Mouse (Mus musculus) E14TG2a.4 (cell line): Measurements from ENCODE around the gene Sec14l2.

Experiments used
- H3K27me3 ChIP-seq: 2 replicates; pipeline ENCODE4 v1.6.1; 2014; ENCODE audit warnings: low read length, control low read depth; ENCODE audit not compliant: insufficient read depth
- H3K36me3 ChIP-seq: 2 replicates; pipeline ENCODE4 v1.6.1; 2014; ENCODE audit warnings: low read length, control low read depth; ENCODE audit not compliant: insufficient read depth
- H3K4me1 ChIP-seq: replicated peaks from 2 replicates; pipeline ENCODE4 v1.6.1; 2014; ENCODE audit warnings: low read depth, low read length, control low read depth
- H3K4me3 ChIP-seq: replicated peaks from 2 replicates; pipeline ENCODE4 v1.5.1; 2014; ENCODE audit warnings: mild to moderate bottlenecking, low read length
- H3K9me3 ChIP-seq: 2 replicates; pipeline ENCODE4 v1.6.1; 2014; ENCODE audit warnings: low read length, control low read depth
- CTCF ChIP-seq: conservative IDR thresholded peaks from 2 replicates; pipeline ENCODE4 v1.5.1; 2014; ENCODE audit warnings: low read length
- NANOG ChIP-seq: IDR thresholded peaks from 2 replicates; pipeline ENCODE4 v1.6.1; 2014; ENCODE audit warnings: borderline replicate concordance, low read length, mixed read lengths
- POU5F1 ChIP-seq: IDR thresholded peaks from 2 replicates; pipeline ENCODE4 v1.6.1; 2014; ENCODE audit warnings: low read length, borderline replicate concordance

The Sec14l2 gene

DNA sequence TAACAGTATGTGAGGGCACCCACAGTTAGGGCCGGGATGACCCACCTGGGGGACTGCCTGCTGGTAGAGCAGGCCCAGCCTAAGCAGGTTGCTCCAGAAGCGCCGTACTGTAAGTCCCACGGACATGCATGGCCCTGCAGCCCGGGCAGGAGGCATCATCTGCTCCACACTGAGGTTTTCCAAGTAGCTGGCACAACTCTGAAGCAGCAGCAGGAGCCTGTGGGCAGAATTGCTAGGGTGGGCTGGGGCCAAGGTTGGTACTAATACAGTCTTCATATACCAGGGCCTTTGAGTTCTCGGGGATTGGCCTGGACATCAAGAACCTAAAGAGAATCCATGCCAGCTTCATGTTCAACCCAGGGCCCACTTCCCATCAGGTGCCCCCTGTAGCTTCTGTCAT, 26.7 kb upstream of the Sec14l2 start:
- 0 out of 2 replicates have a peak, but pooled peaks cover 3% of the 10 kb centered on the region for H3K9me3 ChIP-seq
- H3K27me3 ChIP-seq = no peaks in the 10 kb centered on the region
- H3K4me1 ChIP-seq = peaks cover 17% of the 10 kb centered on the region; the same call in 1 of the 2 replicates
- H3K36me3 ChIP-seq = no peaks in the 10 kb centered on the region
- TF ChIP-seq NANOG = no peak
- TF ChIP-seq CTCF = no peak
- no peak for TF ChIP-seq POU5F1
- H3K4me3 ChIP-seq = no peak overlapping the region

DNA sequence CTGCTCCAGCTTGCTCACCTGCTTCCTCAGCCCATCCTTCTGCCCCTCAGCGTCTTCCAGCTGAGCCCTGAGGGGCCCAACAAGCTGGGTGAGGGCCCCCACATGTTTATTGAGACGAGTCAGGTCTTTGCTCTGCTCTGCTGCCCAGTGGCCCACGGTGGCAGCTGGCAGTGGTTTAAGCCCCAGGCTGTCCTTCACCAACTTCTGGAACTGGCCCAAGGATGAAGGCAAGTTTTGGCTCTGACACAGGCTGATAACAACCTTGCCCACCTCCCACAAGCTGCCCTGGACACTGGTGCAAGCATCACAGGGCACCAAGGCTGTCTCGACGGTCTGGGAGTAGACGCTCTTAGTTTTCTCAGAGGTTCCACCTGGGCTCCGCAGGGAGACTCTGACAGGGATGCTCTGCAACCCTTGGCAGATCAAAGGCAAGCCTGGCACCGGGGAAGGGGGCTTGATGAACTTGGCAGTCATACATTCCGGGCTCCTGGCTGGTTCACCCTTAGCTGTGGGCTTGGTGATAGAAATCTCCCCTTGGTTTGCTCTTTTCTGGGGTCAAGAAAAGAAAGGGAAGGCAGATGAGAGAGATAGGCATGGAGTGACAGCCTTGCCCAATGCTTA, 25.4 kb upstream of the Sec14l2 start:
- TF ChIP-seq CTCF (no peak), NANOG (no peak), POU5F1 (no peak)
- Histone ChIP-seq H3K4me3 (no peak overlapping the region), H3K27me3 (no peaks in the 10 kb centered on the region), H3K36me3 (no peaks in the 10 kb centered on the region), H3K9me3 (no peaks in the 10 kb centered on the region), H3K4me1 (peaks cover 26% of the 10 kb centered on the region)

GRCm38 (mm10) chr11:4148120-4148519, 24.9 kb upstream of the Sec14l2 start:
- TF ChIP-seq NANOG (no peak), POU5F1 (no peak), CTCF (no peak)
- Histone ChIP-seq H3K27me3 (no peaks in the 10 kb centered on the region), H3K9me3 (no peaks in the 10 kb centered on the region), H3K4me1 (peaks cover 31% of the 10 kb centered on the region), H3K4me3 (no peak overlapping the region), H3K36me3 (0 out of 2 replicates have a peak, but pooled peaks cover under 1% of the 10 kb centered on the region)

- H3K9me3 ChIP-seq = no peaks in the 10 kb centered on the region
- H3K4me1 ChIP-seq = peaks cover 33% of the 10 kb centered on the region
- no peak overlapping the region; the same call in 1 of the 2 replicates for H3K4me3 ChIP-seq
- H3K36me3 ChIP-seq = peaks cover 10% of the 10 kb centered on the region
- no peaks in the 10 kb centered on the region for H3K27me3 ChIP-seq
- no peak for TF ChIP-seq CTCF
Measured at GRCm38 (mm10) chr11:4147098-4147497, 23.9 kb upstream of the Sec14l2 start.

DNA sequence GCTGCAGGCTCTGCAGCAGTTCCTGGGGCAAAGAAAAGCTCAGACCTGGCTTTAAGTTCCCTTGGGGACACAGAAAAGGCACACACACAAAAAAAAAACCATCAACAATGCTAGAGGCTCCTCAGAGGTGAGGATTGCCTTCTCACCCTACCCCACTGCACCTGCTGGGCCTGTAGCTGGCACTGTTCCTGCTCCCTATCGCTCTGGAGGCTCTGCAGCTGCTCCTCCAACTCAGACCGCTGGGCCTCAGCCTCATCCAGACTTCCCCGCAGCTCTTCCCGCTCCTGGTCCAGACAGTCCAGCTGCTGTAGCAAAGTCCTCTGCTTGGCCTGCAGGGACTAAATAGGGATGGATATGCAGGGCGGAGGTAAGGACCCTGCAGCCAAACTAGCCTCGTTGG, 23.2 kb upstream of the Sec14l2 start:
- H3K4me1 ChIP-seq = peaks cover 33% of the 10 kb centered on the region
- no peaks in the 10 kb centered on the region for H3K9me3 ChIP-seq
- H3K4me3 ChIP-seq = no peak overlapping the region; the same call in 1 of the 2 replicates
- H3K27me3 ChIP-seq = no peaks in the 10 kb centered on the region
- peaks cover 17% of the 10 kb centered on the region for H3K36me3 ChIP-seq
- TF ChIP-seq NANOG = no peak
- no peak for TF ChIP-seq POU5F1
- TF ChIP-seq CTCF = no peak

DNA sequence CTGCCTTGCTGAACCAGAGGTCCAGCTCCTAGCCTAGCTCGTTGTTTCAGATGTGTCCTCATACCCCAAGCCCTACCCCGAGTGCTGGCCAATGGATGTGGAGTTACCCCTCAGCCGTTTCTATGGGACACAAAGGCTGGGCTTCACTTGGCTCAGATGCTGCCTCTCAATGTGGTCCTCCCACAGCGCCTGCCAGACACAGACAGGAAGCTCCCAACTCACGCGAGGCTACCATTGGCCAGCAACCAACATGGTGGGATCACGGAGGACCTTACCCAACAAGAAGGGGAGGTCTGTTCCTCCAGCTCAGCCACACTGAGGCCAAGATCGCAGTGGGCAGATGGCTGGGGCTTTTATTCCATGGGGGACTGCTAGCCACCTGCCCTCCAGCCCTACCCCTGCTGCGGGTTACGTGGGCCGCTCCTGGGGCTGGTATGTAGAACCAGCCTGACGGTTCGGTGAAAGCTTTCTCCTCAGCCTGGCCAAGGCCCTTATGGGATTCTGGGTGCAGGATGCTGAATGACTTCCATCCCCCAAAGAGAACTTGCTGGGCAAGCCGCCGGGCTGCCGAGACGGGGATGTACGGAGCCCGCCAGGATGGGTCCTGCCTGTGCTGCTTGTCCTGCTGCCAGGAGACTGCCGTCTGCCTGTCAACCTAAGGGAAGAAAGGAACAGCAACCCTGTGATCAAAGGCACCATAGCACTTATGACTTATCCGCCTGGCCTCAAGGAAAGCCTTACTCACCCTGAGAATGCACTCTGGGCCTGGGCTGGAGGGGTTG, 20.3 kb upstream of the Sec14l2 start:
- TF ChIP-seq NANOG (no peak), CTCF (no peak), POU5F1 (no peak)
- Histone ChIP-seq H3K27me3 (no peaks in the 10 kb centered on the region), H3K4me3 (peak overlapping the region; percentile 64)

GRCm38 (mm10) chr11:4142352-4142751, 19.1 kb upstream of the Sec14l2 start:
- no peak for TF ChIP-seq POU5F1
- TF ChIP-seq NANOG = no peak
- no peak for TF ChIP-seq CTCF
- H3K27me3 ChIP-seq = no peaks in the 10 kb centered on the region
- H3K4me3 ChIP-seq = no peak overlapping the region
- no peaks in the 10 kb centered on the region for H3K9me3 ChIP-seq
- peaks cover 46% of the 10 kb centered on the region for H3K36me3 ChIP-seq
- peaks cover 39% of the 10 kb centered on the region for H3K4me1 ChIP-seq

More for the DNA sequence above, 20.3 kb upstream of the Sec14l2 start:
- peaks cover 35% of the 10 kb centered on the region for H3K36me3 ChIP-seq
- no peaks in the 10 kb centered on the region for H3K9me3 ChIP-seq
- H3K4me1 ChIP-seq = peaks cover 39% of the 10 kb centered on the region

GRCm38 (mm10) chr11:4141505-4141904, 18.3 kb upstream of the Sec14l2 start:
- no peak for TF ChIP-seq POU5F1
- no peak for TF ChIP-seq NANOG
- TF ChIP-seq CTCF = no peak
- Histone ChIP-seq H3K36me3 (peaks cover 54% of the 10 kb centered on the region), H3K4me1 (peaks cover 32% of the 10 kb centered on the region)

GRCm38 (mm10) chr11:4138964-4139363, 15.7 kb upstream of the Sec14l2 start:
- Histone ChIP-seq H3K9me3 (no peaks in the 10 kb centered on the region), H3K4me1 (peaks cover 29% of the 10 kb centered on the region), H3K27me3 (peaks cover 11% of the 10 kb centered on the region), H3K4me3 (no peak overlapping the region), H3K36me3 (peaks cover 56% of the 10 kb centered on the region)
- TF ChIP-seq POU5F1 = no peak
- no peak for TF ChIP-seq CTCF
- no peak for TF ChIP-seq NANOG

More at GRCm38 (mm10) chr11:4141505-4141904, 18.3 kb upstream of the Sec14l2 start:
- no peaks in the 10 kb centered on the region for H3K9me3 ChIP-seq
- H3K4me3 ChIP-seq = no peak overlapping the region
- 0 out of 2 replicates have a peak, but pooled peaks cover 1% of the 10 kb centered on the region for H3K27me3 ChIP-seq
